Mouse (Mus musculus): ENCODE data around the gene Tgds.
"Not testable (repeated sequence)": the region's sequence is repeated elsewhere in the genome, so short reads cannot be mapped to it uniquely, and the experiment has no call there.

The Tgds gene

DNA sequence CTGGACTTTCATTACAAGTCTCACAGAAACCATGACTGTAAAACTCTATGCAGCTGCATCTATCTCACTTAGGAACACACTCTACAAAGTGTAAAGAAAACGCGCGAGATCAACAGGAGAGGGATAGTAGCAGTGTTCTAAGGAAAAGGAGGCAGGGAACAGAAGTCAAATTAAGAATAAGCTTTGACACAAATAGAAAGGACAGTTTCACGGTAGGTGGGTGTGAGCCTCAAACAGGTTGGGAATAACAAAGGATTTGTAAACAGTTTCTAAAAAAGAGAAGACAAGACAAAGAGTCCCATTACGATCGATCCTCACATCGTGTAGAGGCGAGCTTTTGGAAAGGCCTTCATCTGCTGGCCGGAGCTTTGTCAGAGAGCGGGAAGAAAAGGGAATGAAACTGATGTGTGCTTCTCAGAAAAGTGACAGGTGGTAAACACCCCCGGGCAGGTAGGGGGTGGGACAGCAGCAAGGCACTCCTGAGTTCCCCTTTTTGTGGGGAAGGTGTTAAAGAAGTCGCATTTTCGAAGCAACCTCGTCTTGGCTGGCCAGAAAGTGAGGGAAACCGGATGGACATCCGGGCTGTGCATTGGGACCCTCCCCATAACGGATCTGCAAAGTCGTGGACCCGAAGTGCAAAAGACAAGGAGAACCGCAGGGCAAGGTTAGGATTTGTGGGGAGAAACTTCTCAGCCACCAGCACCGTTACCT lies 469 bp downstream of the Tgds start:
- no peak for DNase-seq (ENCODE audit: low spot score)

DNA sequence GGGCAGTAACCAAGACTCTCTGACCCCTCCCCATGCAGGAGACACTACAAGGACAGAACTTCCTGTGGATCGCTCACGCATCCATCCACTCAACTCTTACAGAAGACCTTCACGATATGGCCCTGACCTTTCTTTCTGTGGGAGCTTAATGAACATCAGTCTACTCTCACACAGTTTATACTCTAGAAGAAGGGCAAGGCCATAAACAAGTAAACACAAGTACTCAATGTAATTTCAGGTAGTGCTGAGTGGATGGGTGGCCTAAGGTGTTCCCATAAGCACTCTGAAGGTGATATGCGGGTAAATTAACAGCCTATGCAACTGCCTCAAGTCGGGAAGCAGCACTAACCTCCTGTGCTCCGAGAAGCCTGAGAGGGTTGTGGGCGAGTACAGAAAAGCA lies 1.1 kb downstream of the Tgds start:
- DNase-seq (ENCODE audit: low spot score): no peak

DNA sequence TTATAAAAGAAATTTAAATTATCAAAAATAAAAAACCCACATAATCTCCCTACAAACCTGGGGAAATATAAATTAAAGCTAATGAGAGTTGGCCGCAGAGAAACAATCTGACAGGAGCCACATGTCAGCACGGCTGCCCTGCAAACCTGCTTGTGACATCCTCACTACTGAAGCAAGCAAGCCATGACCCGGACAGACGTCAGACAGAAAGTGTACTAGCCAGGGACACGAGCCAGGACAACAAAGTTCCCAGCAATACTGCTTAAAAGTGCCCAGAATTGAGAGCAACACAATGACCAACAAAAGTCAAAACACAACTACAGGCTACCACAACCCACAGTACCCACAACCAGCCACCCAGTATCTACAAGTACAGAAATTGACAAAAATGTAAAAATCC lies 6.3 kb downstream of the Tgds start:
- no peak for DNase-seq (ENCODE audit: low spot score)

GRCm38 (mm10) chr14:118124771-118125170 lies 7.8 kb downstream of the Tgds start:
- no peak for DNase-seq (ENCODE audit: low spot score)

GRCm38 (mm10) chr14:118124129-118124528 lies 8.4 kb downstream of the Tgds start:
- DNase-seq (ENCODE audit: low spot score): no peak

DNA sequence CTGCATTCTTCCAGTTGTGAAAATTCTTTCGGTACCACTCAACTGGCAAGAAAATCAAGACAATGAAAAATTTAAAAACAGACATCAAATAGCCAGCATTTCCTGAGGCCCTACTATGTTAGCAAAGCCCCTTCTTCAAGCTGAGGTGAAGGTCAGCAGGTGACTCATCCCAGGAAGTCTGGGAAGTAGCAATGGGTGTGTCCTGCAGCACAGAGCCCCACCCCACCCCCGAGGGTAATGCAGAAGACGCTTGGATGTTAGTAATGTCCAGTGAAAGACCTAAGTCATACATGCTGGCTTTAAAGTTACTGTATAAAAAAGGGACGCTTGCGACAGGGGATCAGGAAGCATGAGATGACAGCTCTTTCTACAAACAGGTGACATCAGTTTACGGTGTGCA lies 19.4 kb downstream of the Tgds start:
- DNase-seq (ENCODE audit: low spot score): no peak

DNA sequence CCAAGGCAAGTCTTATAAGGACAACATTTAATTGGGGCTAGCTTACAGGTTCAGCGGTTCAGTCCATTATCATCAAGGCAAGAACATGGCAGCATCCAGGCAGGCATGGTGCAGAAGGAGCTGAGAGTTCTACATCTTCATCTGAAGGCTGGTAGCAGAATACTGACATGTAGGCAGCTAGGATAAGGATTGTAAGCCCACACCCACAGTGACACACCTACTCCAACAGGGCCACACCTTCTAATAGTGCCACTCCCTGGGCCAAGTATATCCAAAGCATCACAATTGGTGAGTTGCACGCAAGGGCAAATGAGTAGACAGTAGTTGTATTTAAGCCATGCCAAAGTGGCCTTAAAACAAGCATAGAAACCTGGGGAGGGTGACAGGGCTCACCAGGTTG lies 25.1 kb downstream of the Tgds start:
- not testable (repeated sequence) for DNase-seq (ENCODE audit: low spot score)

DNA sequence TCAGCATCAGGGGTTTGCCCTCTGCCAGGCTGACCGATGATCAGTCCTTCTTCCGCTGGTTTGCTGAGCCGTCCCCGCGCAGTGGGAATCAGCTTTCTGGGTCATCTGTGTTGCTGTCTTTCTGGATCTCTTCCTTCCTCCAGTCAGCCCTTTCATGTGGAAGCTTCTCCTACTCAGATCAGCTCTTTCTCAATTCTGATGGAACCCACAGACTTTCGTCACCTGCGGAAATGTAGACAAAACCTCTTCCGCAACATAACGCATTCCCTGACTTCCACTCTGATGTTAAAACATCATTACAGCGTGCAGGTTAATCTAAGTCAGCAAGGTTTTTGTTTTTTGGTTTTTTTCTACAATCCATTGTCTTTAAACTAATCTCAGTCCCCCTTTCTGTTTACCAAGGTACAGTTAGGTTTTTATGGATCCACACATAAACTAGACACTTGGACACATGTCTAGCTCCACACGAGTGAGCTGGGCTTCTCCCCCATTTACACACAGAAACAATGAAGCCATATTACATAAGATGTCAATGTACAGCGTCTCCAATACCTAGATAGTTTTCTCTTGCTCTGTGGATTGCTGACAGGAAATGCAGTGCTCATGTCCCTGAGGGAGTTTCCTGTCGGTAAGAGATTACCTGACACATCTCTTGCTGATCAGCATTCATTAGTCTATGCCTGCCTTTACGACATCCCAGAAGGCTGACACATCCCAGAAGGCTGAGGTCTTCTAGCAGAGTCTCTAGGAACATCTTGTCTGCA lies 31.1 kb downstream of the Tgds start:
- DNase-seq (ENCODE audit: low spot score): no peak

DNA sequence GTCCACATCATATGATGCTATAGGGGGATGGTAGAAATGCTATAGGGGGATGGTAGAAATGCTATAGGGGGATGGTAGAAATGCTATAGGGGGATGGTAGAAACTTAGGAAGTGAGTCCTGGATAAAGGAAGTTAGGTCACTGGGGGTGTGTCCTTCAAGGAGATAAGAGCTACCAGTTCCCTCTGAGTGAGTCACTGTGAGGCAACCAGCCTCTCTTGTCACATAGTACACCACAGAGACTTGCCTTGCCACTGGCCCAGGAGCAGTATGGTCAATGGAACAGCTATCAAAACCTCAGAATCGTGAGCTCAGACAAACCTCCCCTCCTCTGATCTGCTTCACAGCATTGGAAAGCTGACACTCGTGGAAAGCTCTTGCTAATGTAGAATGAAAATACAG lies 34.3 kb downstream of the Tgds start:
- DNase-seq (ENCODE audit: low spot score): no peak

DNA sequence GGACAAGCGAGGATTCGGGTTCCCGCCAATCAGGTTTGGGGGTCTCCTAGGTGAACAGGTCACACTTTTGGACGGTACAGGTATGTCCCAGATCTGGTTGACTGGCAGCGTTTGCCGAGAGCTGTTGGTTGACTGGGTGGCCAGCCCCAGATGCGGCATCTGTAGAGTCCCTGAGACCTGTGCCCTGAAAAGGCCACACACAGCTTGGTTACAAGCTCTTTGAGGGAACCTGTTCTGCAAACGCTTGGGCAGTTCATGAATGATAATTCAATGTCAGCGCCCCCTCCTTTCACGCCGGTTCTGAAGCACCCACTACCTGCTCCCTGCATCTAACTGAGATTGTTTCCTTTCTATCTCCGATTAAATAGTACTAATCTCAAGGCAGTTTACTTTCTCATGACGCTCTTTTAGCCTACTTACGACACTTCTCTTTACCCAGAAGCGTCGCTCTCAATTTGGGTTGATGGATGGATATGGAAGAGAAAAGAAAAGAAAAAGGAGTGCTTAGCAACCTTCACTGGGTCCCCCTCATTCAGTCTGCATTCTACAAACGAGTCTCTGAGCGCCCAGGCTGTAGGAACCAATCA lies 42.7 kb downstream of the Tgds start:
- DNase-seq (ENCODE audit: low spot score): no peak

DNA sequence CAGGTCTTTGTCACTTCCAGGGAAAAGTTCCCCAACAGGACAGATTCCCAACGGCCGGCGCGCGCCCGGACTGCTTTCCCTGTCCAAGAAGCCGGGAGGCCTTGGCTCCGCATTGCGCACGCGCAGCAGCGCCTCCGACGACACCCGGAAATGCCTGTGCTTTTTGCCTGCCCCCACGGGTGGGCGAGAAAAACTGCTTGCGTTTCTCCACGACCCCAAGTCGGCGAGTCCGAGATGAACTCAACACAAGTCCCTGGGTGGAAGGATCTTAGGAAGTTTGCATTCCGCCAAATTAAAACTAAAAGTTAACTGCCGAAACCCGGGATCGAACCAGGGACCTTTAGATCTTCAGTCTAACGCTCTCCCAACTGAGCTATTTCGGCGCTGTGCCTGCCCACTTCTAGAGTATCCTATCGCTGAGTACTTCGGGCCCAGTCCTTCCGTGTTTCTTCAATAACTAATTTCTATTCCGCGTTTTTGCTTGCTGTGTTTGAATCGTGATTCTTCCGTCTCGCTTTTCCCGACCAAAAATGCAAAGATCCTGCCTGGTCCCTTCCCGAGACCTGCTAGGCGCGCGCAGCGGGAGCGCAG lies 43.2 kb downstream of the Tgds start:
- peak; percentile 94 for DNase-seq (ENCODE audit: low spot score)

DNA sequence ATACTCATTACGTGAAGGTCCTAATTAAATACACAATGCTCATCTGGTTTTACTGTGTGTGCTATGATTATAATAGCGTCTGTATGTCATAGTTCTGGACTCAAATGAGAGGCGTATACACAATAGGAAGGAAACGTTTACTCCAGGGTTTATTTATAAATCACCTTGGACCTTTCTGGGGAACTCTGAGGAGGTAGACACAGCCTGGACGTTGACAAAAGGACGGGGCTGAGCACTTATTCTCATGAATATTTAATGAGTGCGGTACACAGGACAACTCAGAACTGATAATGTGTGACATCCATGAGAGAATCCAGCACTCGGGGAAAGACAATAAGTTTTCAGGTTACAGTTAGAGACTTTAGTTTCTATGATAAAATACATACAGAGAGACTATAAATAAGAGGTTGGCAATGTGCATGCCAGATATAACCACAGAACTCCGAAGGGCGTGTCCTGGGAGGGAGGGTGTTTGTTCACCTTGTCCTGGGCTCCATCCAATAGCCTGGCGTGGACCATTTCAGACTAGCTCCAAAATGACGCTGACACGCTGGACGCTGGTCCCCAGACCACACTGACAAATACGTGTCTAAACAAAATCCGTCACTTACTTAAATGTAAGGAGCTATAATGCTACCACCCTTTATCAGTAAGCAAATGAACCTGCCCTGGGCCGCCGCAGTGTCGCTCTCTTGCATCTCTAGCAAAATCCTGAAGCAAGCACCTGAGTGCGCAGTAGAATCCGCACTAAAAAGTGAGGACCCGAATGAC lies 43.9 kb downstream of the Tgds start:
- peak; percentile 36 for DNase-seq (ENCODE audit: low spot score)

- DNase-seq (ENCODE audit: low spot score): no peak
These were observed 46.1 kb downstream of the Tgds start for GRCm38 (mm10) chr14:118086271-118087035.

DNA sequence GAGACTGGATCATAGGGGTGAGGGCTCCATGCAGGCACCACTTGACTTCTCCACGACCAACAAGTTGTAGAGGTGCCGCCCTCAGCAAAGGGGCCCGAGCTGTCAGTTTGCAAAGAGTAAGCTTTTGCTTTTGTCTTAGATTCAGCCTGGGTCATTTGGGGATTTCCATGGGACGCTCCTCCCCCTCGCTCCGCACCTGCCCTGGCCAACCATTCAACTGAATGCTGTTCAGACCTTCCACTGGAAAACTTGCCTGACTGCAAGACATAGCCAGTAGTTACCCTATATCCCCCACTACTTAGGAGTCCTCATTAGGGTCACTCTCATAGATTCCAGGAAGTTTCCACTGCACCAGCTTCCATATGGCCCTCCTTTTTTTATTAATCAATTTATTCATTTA lies 48.7 kb downstream of the Tgds start:
- no peak for DNase-seq (ENCODE audit: low spot score)

- DNase-seq (ENCODE audit: low spot score): no peak
These were observed 51.9 kb downstream of the Tgds start for GRCm38 (mm10) chr14:118080606-118081005.

DNA sequence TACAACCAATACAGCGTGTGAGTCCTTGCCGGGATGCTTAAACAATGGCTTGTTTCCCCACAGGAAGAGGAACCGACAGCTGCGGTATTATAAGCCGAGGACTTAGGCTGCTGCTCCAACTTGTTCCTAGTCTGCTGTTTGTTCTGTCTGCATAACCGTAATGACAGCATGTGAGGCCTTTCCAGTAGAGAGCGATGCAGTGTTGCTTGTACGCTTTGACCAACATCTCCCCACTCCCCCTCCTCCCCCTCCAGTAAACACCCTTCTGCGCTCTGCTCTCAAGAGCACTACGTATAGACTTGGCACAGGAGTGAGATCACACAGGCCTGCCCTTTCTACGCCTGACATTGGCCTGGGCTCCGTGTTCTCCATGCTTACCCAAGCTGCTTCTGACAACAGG lies 62.5 kb downstream of the Tgds start:
- no peak for DNase-seq (ENCODE audit: low spot score)

DNA sequence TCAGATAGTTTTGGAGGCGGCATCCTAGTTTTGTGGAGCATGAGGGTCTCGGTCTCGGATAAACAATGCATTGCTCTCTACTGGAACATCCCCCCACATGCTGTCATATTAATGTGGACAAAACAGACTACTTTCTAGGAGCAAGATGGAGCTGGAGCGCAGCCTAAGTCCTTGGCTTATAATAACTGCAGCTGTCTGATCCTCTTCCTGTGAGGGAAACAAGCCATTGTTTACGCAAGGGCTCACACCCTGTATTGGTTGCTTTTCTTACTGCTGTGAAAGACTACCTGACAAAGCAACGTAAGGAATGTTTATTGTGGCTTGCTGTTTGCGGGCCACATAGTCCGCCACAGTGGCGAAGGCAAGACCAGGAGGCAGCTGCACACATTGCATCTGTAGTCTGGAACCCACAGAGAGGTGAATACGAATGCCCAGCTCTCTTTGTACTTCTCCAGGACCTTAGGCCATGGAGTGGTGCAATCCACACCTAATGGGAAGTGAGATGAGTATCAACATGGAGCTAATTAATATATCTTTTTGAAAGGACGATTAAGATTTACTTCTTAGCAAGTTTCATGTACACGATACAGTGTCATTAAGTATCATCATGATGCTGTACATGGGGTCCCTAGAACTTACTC lies 63.0 kb downstream of the Tgds start:
- no peak for DNase-seq (ENCODE audit: low spot score)
